Mouse (Mus musculus) CD4-positive naive resting alpha-beta T cell, adult 57 days (primary cell): Measurements from ENCODE around the gene Prdx6b. TPM values are rescaled to one million over a fixed set of nuclear protein-coding genes. Genes with fewer than 3 reads are reported as not detected.

Experiments used
- total RNA-seq: library from RNA; stranded (reverse); gene quantifications from one replicate; pipeline ENCODE4 v1.2.4, GENCODE M21; 2023

The Prdx6b gene
- total RNA-seq = not detected

DNA sequence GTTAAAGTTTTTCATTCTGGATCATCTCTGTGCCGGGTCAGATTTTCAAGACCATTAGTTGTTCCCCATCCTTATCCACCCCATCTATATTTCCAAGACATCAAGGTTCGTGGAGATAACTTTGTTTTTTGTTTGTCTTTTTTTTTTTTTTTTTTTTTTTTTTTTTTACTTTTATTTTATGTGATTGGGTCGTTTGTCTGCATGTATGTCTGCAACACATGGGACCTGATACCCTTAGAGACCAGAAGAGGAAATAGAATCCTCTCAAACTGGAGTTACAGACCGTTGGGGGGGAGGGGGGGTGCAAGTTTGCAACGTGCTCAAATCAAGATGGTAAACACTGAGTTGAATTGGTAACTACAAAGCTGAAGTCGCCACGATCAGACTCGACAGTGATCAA lies at the start of gene Prdx6b:
Gene Prdx6b, plus strand, starts transcription at position 301 of the 400 bp plus-strand sequence.

DNA sequence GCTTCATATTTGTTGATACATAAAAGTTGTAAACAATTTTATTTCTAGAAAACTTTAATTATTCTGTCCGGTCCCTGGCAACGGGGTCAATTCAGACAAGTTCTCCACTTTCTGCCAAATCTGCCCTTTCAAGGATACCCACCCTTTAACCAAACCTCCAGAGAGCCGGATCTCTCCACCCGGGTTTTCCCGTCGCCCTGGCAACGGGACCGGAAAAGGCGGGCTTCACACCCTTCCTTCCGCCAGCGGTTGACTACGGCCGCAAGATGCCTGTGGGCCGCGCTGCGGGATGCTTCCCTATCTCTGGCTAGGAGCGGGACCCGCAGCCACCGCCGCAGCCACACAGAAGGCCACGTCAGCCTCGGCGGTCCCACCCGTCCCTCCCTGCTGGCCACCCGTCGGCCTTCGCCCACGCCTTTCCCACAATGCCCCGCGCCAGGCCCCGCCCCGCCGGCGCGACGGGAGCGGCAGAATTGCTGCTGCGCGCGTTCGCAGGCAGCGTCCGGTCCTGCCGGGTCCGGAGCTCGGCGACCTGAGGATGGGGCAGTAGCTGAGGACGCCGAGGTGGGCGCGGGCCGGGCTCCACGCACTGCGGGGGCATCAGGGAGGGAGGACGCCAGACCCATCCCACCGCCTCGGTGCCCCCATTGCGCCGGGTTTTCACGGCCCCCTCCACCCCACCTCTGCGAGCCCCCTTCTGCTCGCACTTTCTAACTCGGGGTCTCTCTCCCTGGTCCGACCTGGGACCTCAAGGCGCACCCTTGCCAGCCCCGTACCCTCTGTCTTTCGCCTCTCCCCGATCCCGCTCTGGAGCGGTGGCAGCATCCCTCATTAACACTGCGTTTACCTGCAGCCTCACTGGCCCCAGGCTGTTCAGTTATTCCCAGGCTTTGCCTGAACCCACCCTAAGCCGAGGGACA lies 23.2 kb downstream of the Prdx6b start, which contains the start of gene Dnajc10:
Gene Dnajc10, plus strand, starts transcription at position 225 of the 920 bp plus-strand sequence.

Other genes starting within 250 kb of the Prdx6b start
- gene Pde1a, start 163.0 kb upstream of the Prdx6b start, total RNA-seq = not detected
- 40.3 TPM for gene Dnajc10, start 23.0 kb downstream of the Prdx6b start, total RNA-seq
- not detected for gene Frzb, start 155.2 kb downstream of the Prdx6b start, total RNA-seq